Mouse (Mus musculus): ENCODE measurements around the gene Gm43064.

The Gm43064 gene

DNA sequence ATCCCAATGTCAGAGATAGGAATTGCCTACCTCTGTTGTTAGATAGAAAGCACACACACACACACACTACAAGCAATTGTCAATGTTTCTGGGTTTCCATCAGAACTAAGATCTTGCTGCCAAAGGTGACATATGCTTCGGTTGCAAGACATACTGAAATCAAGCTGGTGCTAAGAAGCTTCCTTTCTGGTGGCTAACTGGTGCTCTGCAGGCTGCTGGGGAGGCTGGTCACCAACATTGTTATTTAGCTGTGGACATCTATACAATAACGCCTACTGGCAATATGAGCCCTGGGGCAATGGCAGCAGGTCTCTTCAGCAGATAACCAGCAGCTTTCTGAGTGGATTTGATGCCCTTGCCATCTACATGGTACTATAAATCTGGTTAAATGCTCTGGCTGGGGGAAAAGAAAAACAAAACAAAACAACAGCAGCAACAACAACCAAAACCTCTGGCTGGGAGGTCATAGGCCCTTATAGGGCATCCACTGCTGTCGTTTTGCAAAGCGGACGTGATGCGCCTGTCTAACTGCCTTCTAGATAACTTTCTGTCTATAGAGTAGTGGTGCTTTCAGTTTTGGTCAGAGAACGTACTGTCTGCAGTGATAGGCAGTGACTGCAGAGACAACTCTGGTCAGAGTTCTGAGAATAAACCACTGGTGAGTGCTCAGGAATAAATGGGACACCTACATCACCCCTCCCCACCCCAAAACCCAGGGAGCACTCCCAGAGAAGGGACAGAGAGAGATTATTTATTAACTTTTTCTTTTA is 47.8 kb downstream of the Gm43064 start:
- no peak for DNase-seq

DNA sequence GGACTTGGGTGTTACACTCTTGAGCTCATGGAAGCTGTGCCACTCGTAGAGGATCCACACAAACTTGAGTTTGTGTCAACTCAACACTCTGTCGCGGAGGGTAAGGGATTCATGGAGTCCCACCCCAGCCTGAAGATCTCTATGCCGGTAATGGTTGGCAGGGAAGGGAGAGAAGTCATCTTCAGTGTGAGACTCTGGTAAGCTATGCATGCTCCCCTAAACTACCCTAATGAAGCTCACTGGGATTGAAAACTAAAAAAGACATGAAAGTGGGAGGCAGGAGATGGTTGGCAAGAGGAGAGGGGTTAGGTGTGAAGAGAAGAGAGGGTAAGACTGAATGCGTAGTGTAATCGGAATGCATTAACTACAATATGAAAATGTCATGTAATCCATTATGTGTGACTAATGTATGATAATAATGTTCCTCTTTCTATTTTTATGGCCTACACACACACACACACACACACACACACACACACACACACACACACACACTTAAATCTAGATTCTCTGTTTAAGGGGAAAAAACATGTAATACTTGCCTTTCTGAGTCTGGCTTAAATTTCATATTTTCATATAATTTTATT is 48.7 kb downstream of the Gm43064 start:
- DNase-seq: no peak

DNA sequence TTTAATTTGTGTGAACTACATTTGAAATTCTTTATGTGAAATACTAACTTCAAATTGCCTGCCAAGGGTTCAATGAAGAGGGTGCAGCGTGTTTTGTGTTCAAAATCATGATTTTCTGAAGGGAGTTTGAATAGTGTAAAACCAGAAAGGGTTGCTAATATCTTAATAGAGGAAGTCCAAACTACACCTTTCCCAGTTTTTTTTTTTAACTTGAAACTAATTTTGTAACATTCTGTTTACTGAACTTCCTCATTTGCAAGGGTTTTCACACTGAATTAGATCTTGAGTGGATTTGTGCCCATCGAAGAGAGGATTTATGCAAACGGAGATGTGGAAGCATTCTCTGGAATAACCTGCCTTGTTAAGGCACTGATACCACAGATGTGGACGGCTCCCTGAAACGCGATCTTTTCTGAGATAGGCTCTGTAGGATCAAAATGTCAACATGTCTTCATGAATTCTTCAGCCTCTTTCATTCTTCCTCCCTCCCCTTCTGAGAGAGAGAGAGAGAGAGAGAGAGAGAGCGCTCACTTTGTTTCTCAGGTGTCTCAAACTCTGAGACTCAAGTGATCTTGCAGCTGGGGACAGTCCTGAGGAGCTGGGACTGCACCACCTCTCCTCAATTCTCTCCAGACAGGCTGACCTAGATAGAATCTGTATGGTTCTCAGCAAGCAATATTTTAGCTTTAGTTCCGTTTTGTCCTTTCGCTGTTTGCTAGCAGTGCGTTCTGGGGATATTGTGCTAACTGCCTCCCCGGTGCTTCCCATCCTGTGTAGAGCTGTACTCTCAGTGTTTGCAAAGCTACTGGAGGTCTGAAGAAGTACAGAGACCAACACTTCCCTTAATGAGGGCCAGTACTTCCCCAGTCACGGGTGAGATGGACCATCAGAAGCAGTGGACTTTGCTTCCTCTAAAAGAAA is 49.8 kb downstream of the Gm43064 start, which contains the start of gene Ptpn22:
Ptpn22 (plus strand) TSS at position 915 of the 921 bp plus-strand sequence.
- peak; percentile 9 for DNase-seq

DNA sequence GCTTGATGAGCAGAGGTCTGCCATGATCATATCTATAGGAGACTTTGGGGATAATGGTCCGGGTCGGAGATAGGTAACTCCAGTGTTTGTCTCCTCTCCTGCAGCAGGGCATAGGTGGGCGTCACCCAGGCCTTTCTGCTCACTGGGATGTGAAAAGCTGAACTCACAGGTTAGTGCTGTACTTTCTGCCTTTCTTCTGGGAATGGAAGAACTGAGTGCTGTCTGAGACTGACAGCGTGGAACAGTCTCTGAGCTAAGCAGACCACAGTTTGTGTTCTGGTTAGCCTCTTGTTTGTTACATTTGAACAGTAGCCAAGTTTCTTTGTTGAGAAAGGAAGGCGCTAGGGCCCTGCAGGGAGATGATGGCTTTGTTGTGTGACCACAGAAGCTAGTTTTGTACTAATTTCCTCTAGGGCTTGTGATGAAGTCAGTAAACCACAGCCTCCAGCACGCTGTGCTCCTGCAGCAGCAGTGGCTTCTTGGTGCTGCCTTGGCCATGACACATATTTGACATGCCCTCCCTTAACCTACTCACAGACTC is 50.5 kb downstream of the Gm43064 start:
- peak; percentile 13 for DNase-seq

DNA sequence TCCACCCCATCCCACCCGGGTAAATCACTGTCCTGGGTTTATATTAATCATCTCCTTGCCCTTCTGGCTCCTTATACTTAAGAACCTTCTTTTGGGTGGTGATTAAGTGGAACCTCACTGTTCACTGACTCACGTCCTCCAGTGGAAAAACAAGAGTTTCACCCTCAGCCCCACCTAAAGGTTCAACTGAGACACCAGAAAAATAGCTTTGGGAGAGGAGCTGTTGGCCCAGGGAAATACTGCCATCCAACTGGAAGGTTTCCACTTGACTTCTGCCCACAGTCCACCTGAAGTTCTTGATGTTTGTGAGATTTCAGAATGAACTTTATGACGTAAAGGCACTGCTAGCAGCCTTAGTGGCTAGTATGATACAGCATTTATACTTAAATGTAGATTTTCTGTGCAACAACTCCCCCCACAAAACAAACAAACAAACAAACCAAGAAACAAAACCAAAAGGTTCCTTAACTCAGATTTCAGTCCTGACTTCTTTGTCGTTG is 53.4 kb downstream of the Gm43064 start:
- no peak for DNase-seq

DNA sequence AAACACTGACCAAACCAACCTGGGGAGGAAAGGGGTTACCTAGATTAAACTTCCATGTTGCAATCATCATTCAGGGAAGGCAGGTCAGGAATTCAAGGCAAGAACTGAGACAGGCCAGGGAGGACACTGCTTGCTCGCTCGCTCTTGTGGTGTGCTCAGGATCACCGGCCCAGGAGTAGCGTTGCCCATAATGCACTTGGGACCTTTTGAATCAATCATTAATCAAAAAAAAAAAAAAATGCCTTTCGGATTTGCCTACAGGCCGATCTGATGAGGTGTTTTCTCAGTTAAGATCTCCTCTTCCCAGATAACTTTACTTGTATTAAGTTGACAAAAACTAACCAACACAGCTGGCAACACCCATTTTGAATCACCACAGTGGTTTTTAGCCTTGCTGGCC is 54.8 kb downstream of the Gm43064 start:
- DNase-seq: peak; percentile 12

DNA sequence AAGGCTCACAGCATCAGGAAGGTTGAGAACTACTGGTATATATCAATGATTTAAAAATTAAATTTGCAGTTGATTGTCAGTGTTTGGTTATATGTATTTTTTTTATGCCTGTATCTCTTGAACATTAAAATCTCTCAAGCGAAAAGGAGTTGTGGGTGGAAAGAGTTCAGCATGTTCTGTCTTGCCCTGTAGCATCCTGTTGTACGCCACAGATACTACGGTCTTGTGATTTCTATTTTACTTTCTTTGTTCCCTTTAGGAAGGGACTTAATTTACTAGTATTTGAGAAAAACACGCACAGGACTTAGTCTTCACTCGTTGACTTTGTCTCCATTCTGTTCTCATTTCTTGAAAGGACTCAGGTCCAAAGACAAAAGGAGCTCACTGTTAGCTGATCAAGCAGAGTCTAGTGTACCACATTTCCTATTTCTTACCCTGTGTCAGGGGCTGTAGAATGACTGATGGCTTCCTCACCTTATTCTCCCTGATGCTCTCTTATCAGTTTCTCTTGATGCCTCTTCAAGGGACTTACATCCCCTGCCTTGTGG is 58.1 kb downstream of the Gm43064 start:
- DNase-seq: no peak

DNA sequence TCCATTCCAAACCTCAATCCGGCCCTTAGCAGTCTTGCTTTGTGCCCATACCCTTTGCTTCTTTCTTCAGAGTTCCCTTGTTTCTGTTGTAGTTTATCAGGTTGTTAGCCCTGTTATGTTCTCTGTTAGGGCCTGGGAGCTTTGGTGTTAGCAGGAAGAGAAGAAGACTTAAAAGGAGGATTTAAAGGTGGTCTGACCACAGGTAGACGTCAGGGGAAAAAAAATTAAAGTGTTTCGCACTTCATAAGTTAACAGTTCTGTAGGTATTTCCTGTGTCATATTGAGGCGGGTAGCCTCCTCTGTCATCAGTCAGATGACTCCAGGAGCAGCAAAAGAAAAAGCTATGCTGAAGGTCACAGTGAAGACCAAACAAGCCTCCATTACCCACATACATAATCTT is 58.6 kb downstream of the Gm43064 start:
- DNase-seq: no peak

DNA sequence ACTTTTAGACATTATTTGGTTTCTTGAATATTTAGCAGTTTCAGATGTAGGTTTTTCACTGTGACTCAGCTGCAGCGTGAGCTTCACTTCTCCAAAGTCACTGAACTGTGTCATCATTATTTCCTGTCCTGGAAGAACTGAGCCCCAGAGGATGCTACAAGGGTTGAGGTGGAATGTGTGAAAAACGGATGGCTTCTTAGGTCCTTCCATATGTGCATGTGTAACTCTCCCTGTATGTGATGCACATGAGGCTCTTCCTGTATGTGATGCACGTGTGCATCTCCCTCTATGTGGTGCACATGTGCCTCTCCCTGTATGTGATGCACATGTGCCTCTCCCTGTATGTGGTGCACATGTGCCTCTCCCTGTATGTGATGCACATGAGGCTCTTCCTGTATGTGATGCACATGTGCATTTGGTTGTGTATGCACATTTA is 63.3 kb downstream of the Gm43064 start:
- no peak for DNase-seq

DNA sequence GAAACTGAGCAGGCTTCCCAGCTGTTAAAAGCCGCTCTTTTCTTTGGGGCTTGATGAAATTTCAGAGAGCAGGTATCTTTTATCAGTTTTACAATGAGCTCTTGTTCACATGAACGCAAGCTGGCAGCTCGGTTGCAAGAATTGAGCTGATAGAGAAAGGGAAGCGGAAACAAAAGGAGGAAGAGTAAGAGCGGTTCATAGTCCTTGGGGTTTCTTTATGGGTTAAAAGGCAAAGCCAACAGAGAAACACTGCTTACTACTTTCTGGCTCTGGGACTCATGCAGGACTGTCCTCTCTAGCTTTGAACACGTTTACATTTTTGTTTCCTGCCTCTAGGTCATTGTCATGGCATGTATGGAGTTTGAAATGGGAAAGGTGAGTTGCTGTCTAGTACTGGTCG is 65.0 kb downstream of the Gm43064 start:
- no peak for DNase-seq

DNA sequence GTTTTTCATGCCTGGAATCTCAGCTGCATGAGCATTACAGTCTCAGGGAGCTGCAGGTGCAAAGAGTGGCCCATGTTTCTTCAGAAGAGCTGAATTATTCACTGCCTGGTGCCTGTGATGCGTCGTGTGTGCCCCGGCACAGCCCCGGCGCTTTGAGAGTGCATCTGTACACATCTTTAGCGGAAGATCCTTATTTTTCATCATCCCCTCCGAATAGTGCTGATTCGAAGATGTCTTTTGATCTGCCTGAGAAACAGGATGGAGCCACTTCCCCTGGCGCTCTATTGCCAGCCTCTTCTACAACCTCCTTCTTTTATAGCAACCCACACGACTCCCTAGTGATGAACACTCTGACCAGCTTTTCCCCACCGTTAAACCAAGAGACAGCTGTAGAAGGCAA is 76.6 kb downstream of the Gm43064 start:
- DNase-seq: no peak

DNA sequence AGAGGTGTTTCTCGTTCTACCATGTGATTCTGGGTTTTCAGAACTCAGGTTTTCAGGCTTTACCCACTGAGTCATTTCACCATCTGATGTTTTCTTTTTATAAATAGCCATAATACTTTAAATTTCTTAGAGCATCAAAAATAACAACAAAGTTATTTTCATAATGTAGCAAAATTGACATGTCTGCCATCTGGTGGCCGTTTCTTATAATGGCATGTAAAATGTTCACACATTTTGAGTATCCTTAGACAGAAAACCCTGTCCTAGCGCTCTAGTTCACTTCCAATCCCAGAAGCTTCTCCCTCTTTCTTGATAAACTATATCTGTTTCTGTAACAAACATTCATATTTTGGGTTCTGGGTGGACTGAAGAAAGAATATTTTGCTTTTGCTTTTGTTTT is 78.2 kb downstream of the Gm43064 start:
- DNase-seq: peak; percentile 69

All from kidney, postnatal 10 days (tissue).